Mouse (Mus musculus): Measurements from ENCODE around the gene Sec24a. TPM values are rescaled to one million over a fixed set of nuclear protein-coding genes. Genes with fewer than 3 reads are reported as not detected.
"Not testable (repeated sequence)": the region's sequence is repeated elsewhere in the genome, so short reads cannot be mapped to it uniquely, and the experiment has no call there.

Sec24a gene
- polyA plus RNA-seq, 1 experiment from 2014 or later, result 11.4 TPM

DNA sequence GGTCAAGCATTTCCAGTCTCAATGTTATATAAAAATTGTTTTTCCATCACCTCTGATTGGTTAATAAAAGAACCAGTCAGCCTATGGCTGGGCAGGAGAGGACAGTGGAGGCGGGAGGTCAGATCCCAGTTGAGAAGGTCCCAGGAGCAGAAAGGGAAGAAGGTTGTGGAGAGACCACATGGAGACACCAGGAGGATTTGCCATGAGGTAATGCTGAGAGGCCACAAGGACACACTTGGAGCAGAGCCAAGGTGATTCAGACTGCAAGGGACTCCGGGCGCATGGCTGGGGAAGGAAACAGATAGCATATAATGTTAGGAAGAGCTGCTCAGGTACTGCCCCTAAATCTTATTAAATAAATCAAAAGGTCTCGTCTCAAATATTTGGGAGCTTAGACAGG is 32.8 kb upstream of the Sec24a start:
- H3K9ac ChIP-seq (ENCODE audit: low read length), result no peak overlapping the region
- no peak overlapping the region for H3K27ac ChIP-seq (replicated peaks; ENCODE audit: low read depth, low read length)
- no peak overlapping the region for H3K4me2 ChIP-seq (ENCODE audit: low read depth, severe bottlenecking)
- DNase-seq (ENCODE audit: low spot score), result no peak
- no peak for ATAC-seq (ENCODE audit: insufficient number of reproducible peaks, low FRiP score, low TSS enrichment, low read depth)
- no peaks in the 10 kb centered on the region for H3K9me3 ChIP-seq (ENCODE audit: control insufficient read depth, low read length)
- H3K36me3 ChIP-seq (ENCODE audit: control insufficient read depth, insufficient read depth, low read length), result peaks cover 2% of the 10 kb centered on the region; the same call in 1 of the 2 replicates
- H3K4me3 ChIP-seq (ENCODE audit: low read depth, low read length), result no peak overlapping the region
- H3K4me1 ChIP-seq (ENCODE audit: control insufficient read depth, insufficient read depth, low read length), result no peaks in the 10 kb centered on the region
- H3K27me3 ChIP-seq (ENCODE audit: control insufficient read depth, insufficient read depth, low read length), result no peaks in the 10 kb centered on the region
- WGBS, result 87% methylated on average over 4 of the region's 4 CpGs

DNA sequence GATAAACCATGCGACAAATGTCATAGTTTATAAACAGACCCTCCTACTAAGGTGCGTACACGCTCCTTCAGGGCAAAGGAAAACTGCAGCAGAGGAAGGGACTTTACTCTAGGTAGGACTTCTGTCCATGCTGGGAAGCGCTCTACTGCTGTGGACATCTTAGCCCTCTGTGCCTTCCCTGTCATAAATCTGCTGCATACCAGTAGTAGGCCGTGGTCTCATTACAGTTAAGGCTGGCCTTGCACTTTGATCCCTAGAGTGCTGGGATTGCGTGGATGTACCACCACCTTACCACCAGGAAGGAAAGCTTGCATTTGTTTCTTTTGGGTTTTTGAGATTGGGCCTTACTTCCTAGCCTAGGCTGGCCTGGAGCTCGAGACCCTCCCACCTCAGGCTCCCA is 27.2 kb upstream of the Sec24a start:
- no peak for ATAC-seq (ENCODE audit: insufficient number of reproducible peaks, low FRiP score, low TSS enrichment, low read depth)
- H3K4me3 ChIP-seq (ENCODE audit: low read depth, low read length), result no peak overlapping the region
- no peak overlapping the region for H3K27ac ChIP-seq (replicated peaks; ENCODE audit: low read depth, low read length)
- H3K4me2 ChIP-seq (ENCODE audit: low read depth, severe bottlenecking), result no peak overlapping the region
- WGBS, result 92% methylated on average over 7 of the region's 7 CpGs
- H3K36me3 ChIP-seq (ENCODE audit: control insufficient read depth, insufficient read depth, low read length), result peaks cover 8% of the 10 kb centered on the region; the same call in 1 of the 2 replicates
- no peaks in the 10 kb centered on the region for H3K9me3 ChIP-seq (ENCODE audit: control insufficient read depth, low read length)
- no peak for DNase-seq (ENCODE audit: low spot score)
- H3K9ac ChIP-seq (ENCODE audit: low read length), result no peak overlapping the region
- H3K4me1 ChIP-seq (ENCODE audit: control insufficient read depth, insufficient read depth, low read length), result no peaks in the 10 kb centered on the region
- no peaks in the 10 kb centered on the region for H3K27me3 ChIP-seq (ENCODE audit: control insufficient read depth, insufficient read depth, low read length)

DNA sequence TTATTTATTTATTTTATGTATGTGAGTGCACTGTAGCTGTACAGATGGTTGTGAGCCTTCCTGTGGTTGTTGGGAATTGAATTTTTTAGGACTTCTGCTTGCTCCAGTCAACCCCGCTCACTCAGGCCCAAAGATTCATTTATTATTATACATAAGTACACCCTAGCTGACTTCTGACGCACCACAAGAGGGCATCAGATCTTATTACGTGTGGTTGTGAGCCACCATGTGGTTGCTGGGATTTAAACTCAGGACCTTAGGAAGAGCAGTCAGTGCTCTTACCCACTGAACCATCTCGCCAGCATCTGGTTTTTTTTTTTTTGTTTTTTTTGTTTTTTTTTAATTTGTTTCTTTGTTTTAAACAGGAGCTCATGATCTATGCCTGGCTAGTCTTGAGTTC is 26.3 kb upstream of the Sec24a start:
- H3K9ac ChIP-seq (ENCODE audit: low read length); H3K4me2 ChIP-seq (ENCODE audit: low read depth, severe bottlenecking); DNase-seq (ENCODE audit: low spot score); H3K27ac ChIP-seq (replicated peaks; ENCODE audit: low read depth, low read length); H3K4me3 ChIP-seq (ENCODE audit: low read depth, low read length); H3K9me3 ChIP-seq (ENCODE audit: control insufficient read depth, low read length); H3K4me1 ChIP-seq (ENCODE audit: control insufficient read depth, insufficient read depth, low read length); H3K27me3 ChIP-seq (ENCODE audit: control insufficient read depth, insufficient read depth, low read length); ATAC-seq (ENCODE audit: insufficient number of reproducible peaks, low FRiP score, low TSS enrichment, low read depth): not testable (repeated sequence)
- peaks cover 11% of the 10 kb centered on the region; the same call in 1 of the 2 replicates for H3K36me3 ChIP-seq (ENCODE audit: control insufficient read depth, insufficient read depth, low read length)
- WGBS, result 87% methylated on average over 4 of the region's 4 CpGs

DNA sequence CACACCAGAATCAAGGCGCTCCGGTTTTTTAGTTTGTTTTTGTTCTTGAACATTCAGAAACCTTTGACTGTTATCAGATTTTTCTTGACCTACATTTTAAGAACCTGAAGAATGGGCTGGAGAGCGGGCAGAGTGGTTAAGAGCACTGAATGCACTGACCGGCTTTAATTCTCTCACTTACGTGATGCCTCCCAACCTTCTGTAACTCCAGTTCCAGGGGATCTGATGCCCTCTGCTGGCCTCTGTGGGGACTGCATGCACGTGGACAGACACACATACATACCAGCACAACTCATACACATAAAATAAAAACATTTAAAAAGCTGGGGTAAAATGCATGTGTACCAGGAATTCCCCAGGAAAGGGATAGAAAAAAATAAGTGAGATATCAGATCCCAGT is 22.5 kb upstream of the Sec24a start:
- DNase-seq (ENCODE audit: low spot score), result peak; percentile 67
- no peaks in the 10 kb centered on the region for H3K4me1 ChIP-seq (ENCODE audit: control insufficient read depth, insufficient read depth, low read length)
- H3K27me3 ChIP-seq (ENCODE audit: control insufficient read depth, insufficient read depth, low read length), result no peaks in the 10 kb centered on the region
- H3K4me3 ChIP-seq (ENCODE audit: low read depth, low read length), result no peak overlapping the region
- no peak for ATAC-seq (ENCODE audit: insufficient number of reproducible peaks, low FRiP score, low TSS enrichment, low read depth)
- 91% methylated on average over 6 of the region's 6 CpGs for WGBS
- peaks cover 11% of the 10 kb centered on the region; the same call in 1 of the 2 replicates for H3K36me3 ChIP-seq (ENCODE audit: control insufficient read depth, insufficient read depth, low read length)
- no peak overlapping the region for H3K4me2 ChIP-seq (ENCODE audit: low read depth, severe bottlenecking)
- no peaks in the 10 kb centered on the region for H3K9me3 ChIP-seq (ENCODE audit: control insufficient read depth, low read length)
- no peak overlapping the region for H3K9ac ChIP-seq (ENCODE audit: low read length)
- no peak overlapping the region for H3K27ac ChIP-seq (replicated peaks; ENCODE audit: low read depth, low read length)

DNA sequence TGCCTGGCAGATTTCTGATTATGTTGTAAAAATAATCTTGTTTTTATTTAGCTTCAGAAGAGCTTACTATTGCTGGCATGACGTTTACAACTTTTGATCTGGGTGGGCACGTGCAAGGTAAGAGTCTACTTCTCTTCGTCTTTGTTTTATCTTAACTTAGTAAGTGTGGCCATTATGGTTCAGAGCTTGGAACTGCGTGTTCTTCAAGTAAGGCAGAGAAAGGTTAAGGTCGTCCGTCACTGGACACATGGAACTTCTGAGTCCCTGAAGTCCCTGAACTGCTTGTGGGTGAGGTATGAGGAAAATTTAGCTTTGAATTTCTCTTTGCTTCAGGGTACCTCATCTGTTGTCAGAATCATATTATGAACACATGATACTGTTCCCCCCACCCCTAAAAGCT is 19.3 kb upstream of the Sec24a start:
- no peak for ATAC-seq (ENCODE audit: insufficient number of reproducible peaks, low FRiP score, low TSS enrichment, low read depth)
- 90% methylated on average over 6 of the region's 6 CpGs for WGBS
- no peak overlapping the region for H3K4me2 ChIP-seq (ENCODE audit: low read depth, severe bottlenecking)

DNA sequence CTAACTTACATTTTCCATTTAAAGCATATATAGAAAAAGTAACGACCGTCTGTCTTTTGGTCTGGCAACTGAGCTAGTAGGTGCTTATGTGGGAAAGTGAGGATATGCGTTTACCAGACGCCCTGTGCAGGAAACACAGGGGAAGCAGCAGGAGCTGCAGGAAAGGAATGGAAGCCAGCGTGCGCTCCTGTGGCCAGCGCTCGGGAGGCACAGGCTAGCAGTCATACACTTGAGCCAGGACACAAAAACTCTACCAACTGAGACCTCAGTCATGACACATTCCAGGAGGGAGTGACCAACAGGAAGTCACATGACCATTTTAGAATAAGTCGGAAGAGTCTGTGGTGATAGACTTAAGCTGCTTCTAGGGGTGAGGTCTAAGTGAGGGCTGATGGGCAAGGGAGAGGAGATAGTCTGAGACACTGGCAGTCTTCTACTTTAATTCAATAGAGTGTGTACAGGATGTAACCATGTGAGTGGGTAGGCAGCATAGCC is 17.4 kb upstream of the Sec24a start:
- Histone ChIP-seq H3K4me2 (ENCODE audit: low read depth, severe bottlenecking) (no peak overlapping the region), H3K27me3 (ENCODE audit: control insufficient read depth, insufficient read depth, low read length) (no peaks in the 10 kb centered on the region), H3K27ac (replicated peaks; ENCODE audit: low read depth, low read length) (no peak overlapping the region), H3K9ac (ENCODE audit: low read length) (no peak overlapping the region), H3K4me3 (ENCODE audit: low read depth, low read length) (no peak overlapping the region), H3K36me3 (ENCODE audit: control insufficient read depth, insufficient read depth, low read length) (peaks cover 8% of the 10 kb centered on the region; the same call in 1 of the 2 replicates), H3K4me1 (ENCODE audit: control insufficient read depth, insufficient read depth, low read length) (no peaks in the 10 kb centered on the region), H3K9me3 (ENCODE audit: control insufficient read depth, low read length) (no peaks in the 10 kb centered on the region)
- no peak for DNase-seq (ENCODE audit: low spot score)
- no peak for ATAC-seq (ENCODE audit: insufficient number of reproducible peaks, low FRiP score, low TSS enrichment, low read depth)
- 85% methylated on average over 9 of the region's 9 CpGs for WGBS

More for the DNA sequence above, 19.3 kb upstream of the Sec24a start:
- Histone ChIP-seq H3K27ac (replicated peaks; ENCODE audit: low read depth, low read length) (no peak overlapping the region), H3K4me3 (ENCODE audit: low read depth, low read length) (no peak overlapping the region), H3K9me3 (ENCODE audit: control insufficient read depth, low read length) (no peaks in the 10 kb centered on the region), H3K4me1 (ENCODE audit: control insufficient read depth, insufficient read depth, low read length) (no peaks in the 10 kb centered on the region), H3K36me3 (ENCODE audit: control insufficient read depth, insufficient read depth, low read length) (peaks cover 10% of the 10 kb centered on the region; the same call in 1 of the 2 replicates), H3K9ac (ENCODE audit: low read length) (no peak overlapping the region), H3K27me3 (ENCODE audit: control insufficient read depth, insufficient read depth, low read length) (no peaks in the 10 kb centered on the region)
- no peak for DNase-seq (ENCODE audit: low spot score)

DNA sequence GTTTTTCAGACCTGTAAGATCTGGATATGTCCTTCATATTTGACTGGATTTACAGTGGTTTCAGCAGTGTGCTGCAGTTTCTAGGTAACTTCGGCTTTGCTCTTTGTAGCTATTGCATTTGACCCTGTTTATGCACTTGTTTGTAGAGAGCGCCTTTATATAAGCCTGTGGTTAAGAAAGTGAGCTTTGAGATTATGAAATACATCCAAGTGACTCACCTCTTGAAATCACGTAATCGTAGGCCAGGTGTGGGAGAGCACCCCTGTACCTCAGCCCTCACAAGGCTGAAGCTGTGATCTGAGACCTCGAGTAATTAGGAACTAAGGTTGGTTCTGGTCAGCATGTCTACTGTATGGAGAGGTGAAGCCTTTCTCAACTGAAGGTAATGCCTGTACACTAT is 14.0 kb upstream of the Sec24a start:
- H3K4me2 ChIP-seq (ENCODE audit: low read depth, severe bottlenecking), result no peak overlapping the region
- H3K27ac ChIP-seq (replicated peaks; ENCODE audit: low read depth, low read length), result no peak overlapping the region
- WGBS, result 91% methylated on average over 5 of the region's 5 CpGs
- no peaks in the 10 kb centered on the region for H3K27me3 ChIP-seq (ENCODE audit: control insufficient read depth, insufficient read depth, low read length)
- no peak for ATAC-seq (ENCODE audit: insufficient number of reproducible peaks, low FRiP score, low TSS enrichment, low read depth)
- H3K4me1 ChIP-seq (ENCODE audit: control insufficient read depth, insufficient read depth, low read length), result no peaks in the 10 kb centered on the region
- DNase-seq (ENCODE audit: low spot score), result no peak
- no peak overlapping the region for H3K4me3 ChIP-seq (ENCODE audit: low read depth, low read length)
- H3K9ac ChIP-seq (ENCODE audit: low read length), result no peak overlapping the region
- H3K9me3 ChIP-seq (ENCODE audit: control insufficient read depth, low read length), result no peaks in the 10 kb centered on the region
- H3K36me3 ChIP-seq (ENCODE audit: control insufficient read depth, insufficient read depth, low read length), result peaks cover 4% of the 10 kb centered on the region; the same call in 1 of the 2 replicates

DNA sequence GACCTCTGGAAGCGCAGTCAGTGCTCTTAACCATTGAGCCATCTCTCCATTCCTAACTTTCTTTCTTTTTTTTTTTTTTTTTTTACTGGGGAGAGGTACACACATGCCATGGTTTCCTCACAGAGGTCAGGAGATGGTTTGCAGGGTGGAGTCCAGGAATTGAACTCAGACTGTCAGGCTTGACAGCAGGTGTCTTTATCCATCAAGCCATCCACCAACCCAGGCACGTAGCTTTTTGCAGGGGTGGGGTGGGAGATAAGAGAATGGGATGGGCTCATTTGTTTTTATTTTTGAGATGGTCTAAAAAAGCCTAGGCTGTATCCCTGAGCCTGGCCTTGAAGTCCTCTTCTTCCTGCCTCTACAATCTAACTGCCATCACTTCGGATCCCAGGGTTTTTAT is 12.1 kb upstream of the Sec24a start:
- Histone ChIP-seq H3K4me1 (ENCODE audit: control insufficient read depth, insufficient read depth, low read length) (no peaks in the 10 kb centered on the region), H3K27me3 (ENCODE audit: control insufficient read depth, insufficient read depth, low read length) (no peaks in the 10 kb centered on the region), H3K4me2 (ENCODE audit: low read depth, severe bottlenecking) (no peak overlapping the region), H3K9me3 (ENCODE audit: control insufficient read depth, low read length) (no peaks in the 10 kb centered on the region), H3K36me3 (ENCODE audit: control insufficient read depth, insufficient read depth, low read length) (no peaks in the 10 kb centered on the region; the same call in 1 of the 2 replicates), H3K9ac (ENCODE audit: low read length) (no peak overlapping the region), H3K4me3 (ENCODE audit: low read depth, low read length) (no peak overlapping the region), H3K27ac (replicated peaks; ENCODE audit: low read depth, low read length) (no peak overlapping the region)
- ATAC-seq (ENCODE audit: insufficient number of reproducible peaks, low FRiP score, low TSS enrichment, low read depth) (no peak), DNase-seq (ENCODE audit: low spot score) (no peak)
- 91% methylated on average over 3 of the region's 3 CpGs for whole genome bisulfite sequencing

DNA sequence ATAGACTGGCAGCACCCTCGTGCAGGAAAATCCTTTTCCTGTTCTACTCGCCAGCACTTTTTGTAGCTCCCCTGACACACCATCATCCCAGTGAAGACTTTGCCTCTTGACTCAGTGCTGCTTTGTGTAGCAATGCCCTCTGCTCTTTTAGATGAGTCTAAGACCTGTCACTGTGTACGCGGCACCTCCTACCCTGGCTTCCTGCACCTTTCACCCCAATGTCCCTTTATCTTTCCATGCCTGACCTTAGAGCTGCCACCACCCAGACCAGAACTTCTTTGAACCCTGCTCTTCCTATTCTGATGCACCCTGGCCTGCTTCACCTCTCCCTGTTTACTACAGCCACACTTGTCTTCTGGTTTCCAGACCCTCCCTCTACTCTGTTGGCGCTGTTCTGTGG is 4.9 kb upstream of the Sec24a start:
- Histone ChIP-seq H3K4me3 (ENCODE audit: low read depth, low read length) (no peak overlapping the region), H3K27me3 (ENCODE audit: control insufficient read depth, insufficient read depth, low read length) (no peaks in the 10 kb centered on the region), H3K27ac (replicated peaks; ENCODE audit: low read depth, low read length) (no peak overlapping the region), H3K36me3 (ENCODE audit: control insufficient read depth, insufficient read depth, low read length) (no peaks in the 10 kb centered on the region), H3K9ac (ENCODE audit: low read length) (peak overlapping the region; percentile 14; the same call in 1 of the 2 replicates), H3K4me2 (ENCODE audit: low read depth, severe bottlenecking) (no peak overlapping the region), H3K4me1 (ENCODE audit: control insufficient read depth, insufficient read depth, low read length) (peaks cover 5% of the 10 kb centered on the region; the same call in 1 of the 2 replicates), H3K9me3 (ENCODE audit: control insufficient read depth, low read length) (no peaks in the 10 kb centered on the region)
- no peak for DNase-seq (ENCODE audit: low spot score)
- WGBS, result 71% methylated on average over 5 of the region's 5 CpGs
- no peak for ATAC-seq (ENCODE audit: insufficient number of reproducible peaks, low FRiP score, low TSS enrichment, low read depth)

All from limb, embryonic 11.5 days (tissue).